Mouse (Mus musculus) ES-Bruce4 (cell line): Measurements from ENCODE around the gene Ifnar2.

Source experiments
- CTCF ChIP-seq: IDR thresholded peaks from one replicate; pipeline ENCODE4 v1.8.1; 2011; ENCODE audit warnings: low read depth, low read length
- EP300 ChIP-seq: IDR thresholded peaks from 2 replicates; pipeline ENCODE4 v1.6.1; 2011; ENCODE audit warnings: low read depth, low read length; ENCODE audit not compliant: insufficient read depth
- POLR2A ChIP-seq: IDR thresholded peaks from one replicate; pipeline ENCODE4 v1.8.1; 2011; ENCODE audit warnings: low read length; ENCODE audit not compliant: insufficient read depth

- TF ChIP-seq CTCF (no peak), POLR2A (no peak), EP300 (no peak)
Observed at GRCm38 (mm10) chr16:91427461-91427860, 54.9 kb downstream of the Ifnar2 start.
